Mouse (Mus musculus) embryonic facial prominence, embryonic 14.5 days (tissue): ENCODE data around the gene Chpf. TPM values are rescaled to one million over a fixed set of nuclear protein-coding genes. Genes with fewer than 3 reads are reported as not detected.
A peak's percentile ranks its signal among the peaks of the same experiment; 100 is the strongest.

Source experiments
- ATAC-seq: fragments of 200-750 bp; cut with Nextera tagmentation; 2 replicates; pipeline ENCODE4 v1.8.0; 2017; ENCODE audit warnings: low read depth, moderate number of reproducible peaks, moderate TSS enrichment
- DNase-seq: peaks from one replicate; pipeline ENCODE4 v3.0.0-alpha.2; 2015; ENCODE audit warnings: low spot score
- H3K27ac ChIP-seq: fragments of 300-500 bp; sonication (generic); replicated peaks from 2 replicates; pipeline ENCODE4 v1.5.1; 2014; ENCODE audit warnings: low read depth, mild to moderate bottlenecking, low read length, moderate library complexity
- H3K27me3 ChIP-seq: fragments of 300-500 bp; sonication (generic); replicated peaks from 2 replicates; pipeline ENCODE4 v1.6.1; 2014; ENCODE audit warnings: low read length; ENCODE audit not compliant: control insufficient read depth, insufficient read depth
- H3K36me3 ChIP-seq: fragments of 300-500 bp; sonication (generic); 2 replicates; pipeline ENCODE4 v1.6.1; 2014; ENCODE audit warnings: low read length, mixed read lengths; ENCODE audit not compliant: control insufficient read depth, insufficient read depth
- H3K4me1 ChIP-seq: fragments of 300-500 bp; sonication (generic); 2 replicates; pipeline ENCODE4 v1.6.1; 2014; ENCODE audit warnings: antibody characterized with exemption, low read length; ENCODE audit not compliant: control insufficient read depth, insufficient read depth
- H3K4me2 ChIP-seq: fragments of 300-500 bp; sonication (generic); 2 replicates; pipeline ENCODE4 v1.6.1; 2014; ENCODE audit warnings: low read depth, mild to moderate bottlenecking, low read length, moderate library complexity, mixed read lengths
- H3K4me3 ChIP-seq: fragments of 300-500 bp; sonication (generic); 2 replicates; pipeline ENCODE4 v1.5.1; 2014; ENCODE audit warnings: low read depth, mild to moderate bottlenecking, low read length
- H3K9ac ChIP-seq: fragments of 300-500 bp; sonication (generic); 2 replicates; pipeline ENCODE4 v1.6.1; 2014; ENCODE audit warnings: low read depth, mild to moderate bottlenecking, low read length, moderate library complexity, mixed read lengths
- H3K9me3 ChIP-seq: fragments of 300-500 bp; sonication (generic); 2 replicates; pipeline ENCODE4 v1.6.1; 2016; ENCODE audit warnings: low read length; ENCODE audit not compliant: control insufficient read depth
- WGBS: fragments of 180-500 bp; shearing (Covaris S2); extraction: QIAGEN DNeasy Blood & Tissue Kit; methylation state at CpG from one replicate; pipeline ENCODE4 v1.1.7; 2014; 5-methylcytosine and 5-hydroxymethylcytosine counted together
- polyA plus RNA-seq: library from polyadenylated mRNA; unstranded; fragments of >200 nt; fragmentation: Nextera tagmentation; extraction: Ambion mirVana; gene quantifications from 2 replicates; pipeline ENCODE4 v1.2.1, GENCODE M21; 2014

Gene Chpf
- polyA plus RNA-seq, 1 experiment from 2014 or later, result 65.1 TPM

- WGBS, result 17% methylated on average over 33 of the region's 35 CpGs
- peak; percentile 73 for DNase-seq
- peaks cover 9% of the 10 kb centered on the region for H3K4me1 ChIP-seq
These were observed 1.7 kb downstream of the Chpf start for GRCm38 (mm10) chr1:75477264-75477965.

GRCm38 (mm10) chr1:75476441-75476840 lies 2.7 kb downstream of the Chpf start:
- peaks cover 9% of the 10 kb centered on the region for H3K4me1 ChIP-seq
- no peak for ATAC-seq
- WGBS, result 95% methylated on average over 11 of the region's 11 CpGs
- H3K27me3 ChIP-seq, result peaks cover 11% of the 10 kb centered on the region; the same call in 1 of the 2 replicates
- H3K4me3 ChIP-seq, result no peak overlapping the region
- H3K9me3 ChIP-seq, result no peaks in the 10 kb centered on the region
- no peak overlapping the region for H3K9ac ChIP-seq
- DNase-seq, result no peak
- H3K27ac ChIP-seq, result no peak overlapping the region
- peaks cover 44% of the 10 kb centered on the region for H3K36me3 ChIP-seq
- no peak overlapping the region for H3K4me2 ChIP-seq

More at GRCm38 (mm10) chr1:75477264-75477965, 1.7 kb downstream of the Chpf start:
- Histone ChIP-seq H3K36me3 (peaks cover 44% of the 10 kb centered on the region), H3K4me3 (peak overlapping the region; percentile 80), H3K27me3 (peaks cover 15% of the 10 kb centered on the region), H3K9ac (no peak overlapping the region), H3K27ac (no peak overlapping the region), H3K4me2 (peak overlapping the region; percentile 71), H3K9me3 (no peaks in the 10 kb centered on the region)
- peak; percentile 6; the same call in 1 of the 2 replicates for ATAC-seq

GRCm38 (mm10) chr1:75469287-75469825 lies 9.8 kb downstream of the Chpf start:
- H3K9ac ChIP-seq, result no peak overlapping the region
- H3K4me2 ChIP-seq, result no peak overlapping the region
- no peak for ATAC-seq
- no peak for DNase-seq
- 72% methylated on average over 17 of the region's 17 CpGs for WGBS
- H3K27me3 ChIP-seq, result peaks cover 4% of the 10 kb centered on the region
- no peaks in the 10 kb centered on the region for H3K9me3 ChIP-seq
- H3K4me1 ChIP-seq, result no peaks in the 10 kb centered on the region
- peaks cover 15% of the 10 kb centered on the region for H3K36me3 ChIP-seq
- H3K27ac ChIP-seq, result no peak overlapping the region
- no peak overlapping the region for H3K4me3 ChIP-seq

DNA sequence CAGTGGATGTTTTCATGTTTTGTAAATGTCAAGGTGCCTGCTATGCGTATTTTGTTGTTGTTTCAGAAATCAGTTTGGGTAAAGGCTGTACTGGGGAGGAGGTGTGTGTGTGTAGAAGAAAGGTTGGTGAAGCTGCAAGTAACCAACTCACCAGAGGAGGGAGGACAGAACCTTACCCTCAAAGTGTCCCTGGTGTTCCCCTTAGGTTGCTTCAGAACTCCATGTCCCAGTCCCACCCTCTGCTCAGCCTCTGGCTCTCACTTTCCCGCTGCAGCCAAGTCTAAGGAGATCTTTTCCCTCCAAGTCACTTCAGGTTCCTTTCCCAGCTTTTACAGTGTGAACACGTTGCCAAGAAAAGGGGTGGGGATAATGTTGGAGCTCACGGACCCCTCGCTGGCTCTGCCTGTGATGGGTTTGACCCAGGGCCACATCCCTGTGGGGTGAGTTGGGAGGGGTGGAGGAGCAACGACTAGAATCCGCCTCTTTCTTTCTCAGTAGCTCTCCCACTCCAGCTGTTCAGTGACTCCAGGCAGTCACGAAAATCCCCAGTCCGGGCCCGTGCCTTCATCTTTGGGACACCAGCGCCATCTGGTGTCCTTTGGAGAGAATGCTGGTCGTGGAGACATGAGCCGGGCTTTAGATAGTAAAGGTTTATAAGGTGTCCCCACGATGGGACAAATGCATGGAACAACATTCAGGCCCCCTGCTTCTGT lies 11.7 kb downstream of the Chpf start:
- no peak overlapping the region for H3K27ac ChIP-seq
- H3K36me3 ChIP-seq, result no peaks in the 10 kb centered on the region
- peaks cover 4% of the 10 kb centered on the region for H3K27me3 ChIP-seq
- H3K9ac ChIP-seq, result peak overlapping the region; percentile 28; the same call in 1 of the 2 replicates
- ATAC-seq (peak; percentile 85), DNase-seq (peak; percentile 91)
- no peaks in the 10 kb centered on the region for H3K4me1 ChIP-seq
- 7% methylated on average over 14 of the region's 14 CpGs for WGBS
- peak overlapping the region; percentile 30 for H3K4me2 ChIP-seq
- no peaks in the 10 kb centered on the region for H3K9me3 ChIP-seq
- no peak overlapping the region for H3K4me3 ChIP-seq

GRCm38 (mm10) chr1:75463652-75464204 lies 15.4 kb downstream of the Chpf start:
- 83% methylated on average over 5 of the region's 5 CpGs for WGBS
- Histone ChIP-seq H3K27ac (no peak overlapping the region), H3K4me3 (no peak overlapping the region), H3K36me3 (no peaks in the 10 kb centered on the region), H3K27me3 (peaks cover 15% of the 10 kb centered on the region), H3K9me3 (no peaks in the 10 kb centered on the region), H3K9ac (no peak overlapping the region), H3K4me1 (peaks cover 6% of the 10 kb centered on the region), H3K4me2 (no peak overlapping the region)
- ATAC-seq, result no peak
- no peak for DNase-seq

- no peak overlapping the region for H3K4me2 ChIP-seq
- no peaks in the 10 kb centered on the region for H3K36me3 ChIP-seq
- peaks cover 17% of the 10 kb centered on the region for H3K27me3 ChIP-seq
- ATAC-seq, result no peak
- peaks cover 6% of the 10 kb centered on the region for H3K4me1 ChIP-seq
- no peak overlapping the region for H3K4me3 ChIP-seq
- no peak overlapping the region for H3K9ac ChIP-seq
- H3K9me3 ChIP-seq, result no peaks in the 10 kb centered on the region
- H3K27ac ChIP-seq, result no peak overlapping the region
- 67% methylated on average over 1 of the region's 1 CpGs for WGBS
- DNase-seq, result no peak
These were observed 16.5 kb downstream of the Chpf start for GRCm38 (mm10) chr1:75462636-75463035.

DNA sequence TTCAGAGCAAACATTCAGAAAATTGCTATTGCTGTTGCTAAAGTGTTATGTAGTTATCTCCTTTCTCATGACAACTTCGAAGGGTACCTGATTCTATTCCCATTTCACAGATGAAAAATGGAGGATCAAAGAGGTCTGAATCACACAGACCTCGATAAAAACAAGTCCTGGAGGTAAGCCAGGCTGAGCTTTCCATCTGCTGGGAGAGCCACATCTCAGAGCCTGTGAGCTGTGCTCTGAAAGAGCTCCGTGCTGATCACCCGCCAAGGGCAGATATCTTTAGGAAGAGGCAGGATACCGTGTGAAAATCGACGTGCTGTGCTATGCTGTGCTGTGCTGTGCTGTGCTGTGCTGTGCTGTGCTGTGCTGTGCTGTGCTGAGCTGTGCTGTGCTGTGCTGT lies 18.8 kb downstream of the Chpf start:
- 73% methylated on average over 7 of the region's 7 CpGs for WGBS
- Histone ChIP-seq H3K4me3 (no peak overlapping the region), H3K27ac (no peak overlapping the region), H3K4me1 (peaks cover 16% of the 10 kb centered on the region), H3K36me3 (no peaks in the 10 kb centered on the region), H3K9me3 (no peaks in the 10 kb centered on the region), H3K9ac (no peak overlapping the region), H3K4me2 (no peak overlapping the region), H3K27me3 (peaks cover 31% of the 10 kb centered on the region)
- DNase-seq (no peak), ATAC-seq (no peak)

DNA sequence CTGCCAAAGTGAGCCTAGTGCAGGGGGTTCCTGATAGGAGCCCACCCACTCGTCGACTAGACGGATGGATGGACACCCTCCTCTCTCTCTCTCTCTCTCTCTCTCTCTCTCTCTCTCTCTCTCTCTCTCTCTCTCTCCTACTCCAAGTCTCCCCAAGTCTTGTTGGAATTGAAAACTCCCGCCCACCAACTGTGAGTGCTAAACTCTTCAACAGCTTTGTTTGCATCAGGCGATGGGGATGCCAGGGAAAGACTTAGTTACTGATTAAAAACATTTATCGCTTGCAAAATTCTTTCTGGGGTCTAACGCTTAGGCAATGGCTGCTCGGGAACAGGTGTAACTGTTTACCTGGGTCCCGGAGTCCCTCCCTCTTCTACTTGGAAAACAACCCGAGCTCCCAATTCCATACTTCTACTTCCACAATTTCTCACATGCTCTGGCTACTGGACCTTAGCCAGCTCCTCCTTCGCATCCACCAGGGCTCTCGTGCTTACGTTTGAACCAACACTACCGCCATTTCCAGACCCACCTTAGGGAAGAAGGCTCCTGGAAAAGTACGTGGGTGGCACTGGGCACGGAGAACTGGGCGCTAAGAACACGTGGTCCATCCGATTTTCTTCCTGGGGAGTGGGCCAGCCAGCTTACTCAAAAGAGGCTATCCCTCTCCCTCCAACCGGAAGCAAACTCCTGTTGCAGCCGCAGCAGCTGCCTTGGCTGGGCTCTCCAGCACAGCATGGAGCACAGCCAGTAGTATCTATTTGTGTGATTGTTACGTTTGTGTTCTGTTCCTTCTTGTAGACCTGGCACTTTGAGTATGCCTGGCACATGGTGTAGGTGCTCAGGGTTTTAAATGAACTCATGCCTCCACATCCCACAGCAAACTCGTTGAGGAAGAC lies 20.1 kb downstream of the Chpf start:
- ATAC-seq, result no peak; the same call in 1 of the 2 replicates

More for the DNA sequence above, 20.1 kb downstream of the Chpf start:
- H3K9ac ChIP-seq, result peak overlapping the region; percentile 38
- H3K27ac ChIP-seq, result 0 out of 2 replicates have a peak overlapping the region, but pooled peaks have one; percentile 15
- no peaks in the 10 kb centered on the region for H3K36me3 ChIP-seq
- WGBS, result 12% methylated on average over 23 of the region's 23 CpGs
- peaks cover 16% of the 10 kb centered on the region for H3K4me1 ChIP-seq
- H3K4me2 ChIP-seq, result peak overlapping the region; percentile 50
- peak overlapping the region; percentile 31 for H3K4me3 ChIP-seq
- peak; percentile 60 for DNase-seq
- H3K27me3 ChIP-seq, result peaks cover 32% of the 10 kb centered on the region
- no peaks in the 10 kb centered on the region for H3K9me3 ChIP-seq
